Mouse (Mus musculus) cerebellum, adult (tissue): ENCODE data around the gene Cfap97d2.

ENCODE experiments used
- ATAC-seq: cut with Nextera tagmentation; 2 replicates; pipeline ENCODE4 v1.9.2; 2017; ENCODE audit warnings: mild to moderate bottlenecking, moderate library complexity, mixed read lengths; ENCODE audit not compliant: insufficient number of reproducible peaks, low FRiP score, low TSS enrichment

Cfap97d2 gene

DNA sequence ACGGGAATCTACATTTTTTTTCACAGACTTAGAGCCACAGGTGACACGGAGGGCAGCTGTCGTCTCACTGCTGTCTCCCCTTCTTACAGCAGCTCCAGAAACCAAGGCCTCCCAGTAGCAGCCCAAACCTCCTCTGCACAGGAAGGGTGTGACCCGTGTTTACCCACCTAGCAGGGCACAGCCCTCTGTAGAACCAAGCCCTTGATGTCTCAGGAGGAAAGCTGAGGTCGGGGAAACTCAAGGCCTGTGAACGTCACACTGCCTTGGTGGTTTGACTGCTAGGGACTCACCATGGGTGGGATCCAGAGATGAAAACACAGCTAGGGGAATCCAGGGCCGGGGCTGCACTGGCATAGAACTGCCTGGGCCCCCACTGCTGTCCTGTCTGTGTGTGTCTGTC, 19.3 kb upstream of the Cfap97d2 start:
- ATAC-seq = no peak

DNA sequence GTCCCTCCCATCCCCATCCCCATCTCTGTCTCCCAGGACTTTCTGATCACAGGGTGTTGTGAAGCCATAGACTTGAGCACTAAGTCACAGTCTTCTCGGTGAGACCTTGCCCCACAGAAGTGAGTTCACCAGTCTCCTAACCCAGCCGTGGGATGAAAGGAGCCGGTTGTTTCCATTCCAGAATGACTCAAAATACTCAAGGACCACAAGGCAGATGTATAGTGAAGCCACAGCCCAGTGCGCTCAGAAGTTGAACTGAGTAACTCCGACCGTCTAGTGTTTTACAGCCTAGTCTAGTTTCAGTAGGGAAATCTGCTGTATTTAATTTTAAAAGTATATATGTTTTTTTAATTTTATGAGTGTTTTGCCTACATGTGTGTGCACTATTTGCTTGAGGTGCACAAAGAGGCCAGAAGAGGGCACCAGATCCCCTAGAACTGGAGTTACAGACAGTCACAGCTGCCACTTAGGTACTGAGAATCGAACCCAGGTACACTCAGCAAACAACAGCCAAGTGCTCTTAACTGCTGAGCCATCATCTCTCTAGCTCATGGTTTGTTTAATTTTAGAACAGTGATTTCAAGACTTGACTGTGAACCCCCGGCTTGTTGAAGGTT, 18.5 kb upstream of the Cfap97d2 start:
- no peak for ATAC-seq

DNA sequence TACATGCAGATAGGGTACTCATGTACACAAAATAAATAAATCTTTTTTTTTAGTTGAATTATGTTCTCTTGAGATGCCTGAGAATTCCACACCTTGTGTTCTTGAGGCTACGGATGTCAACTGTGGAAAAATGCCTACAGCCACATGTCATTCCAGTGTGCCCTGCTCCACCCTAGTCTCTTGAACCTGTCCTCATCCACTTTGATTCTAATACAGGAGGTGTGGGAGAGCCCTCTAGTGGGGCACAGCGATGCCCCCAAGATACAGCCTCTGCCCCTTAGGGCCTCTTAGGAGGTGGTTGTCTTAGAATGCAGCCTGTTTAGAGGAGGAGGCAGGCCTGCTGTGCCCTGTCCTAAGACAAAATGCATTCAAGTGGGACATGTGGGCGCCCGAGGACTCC, 17.7 kb upstream of the Cfap97d2 start:
- ATAC-seq = no peak

DNA sequence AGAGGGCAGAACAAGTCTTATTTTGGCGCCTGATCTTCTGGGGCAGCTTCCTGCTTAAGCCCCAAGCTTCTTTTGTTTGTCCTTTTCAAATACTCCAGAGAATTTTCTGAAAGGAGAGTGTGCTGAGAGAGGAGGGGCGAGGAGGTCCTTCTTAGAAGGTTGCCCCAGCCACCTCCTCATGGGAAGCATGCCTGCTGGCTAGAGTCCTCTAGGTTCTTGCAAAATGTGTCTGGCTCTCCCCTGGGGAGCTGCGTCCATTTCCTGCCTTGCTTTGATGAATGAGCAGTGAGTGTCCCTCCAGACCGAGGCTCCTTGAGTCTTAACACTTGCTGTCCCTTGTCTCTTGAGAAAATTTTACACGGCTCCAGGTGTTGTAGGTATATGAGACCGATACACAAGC, 17.2 kb upstream of the Cfap97d2 start:
- no peak for ATAC-seq

DNA sequence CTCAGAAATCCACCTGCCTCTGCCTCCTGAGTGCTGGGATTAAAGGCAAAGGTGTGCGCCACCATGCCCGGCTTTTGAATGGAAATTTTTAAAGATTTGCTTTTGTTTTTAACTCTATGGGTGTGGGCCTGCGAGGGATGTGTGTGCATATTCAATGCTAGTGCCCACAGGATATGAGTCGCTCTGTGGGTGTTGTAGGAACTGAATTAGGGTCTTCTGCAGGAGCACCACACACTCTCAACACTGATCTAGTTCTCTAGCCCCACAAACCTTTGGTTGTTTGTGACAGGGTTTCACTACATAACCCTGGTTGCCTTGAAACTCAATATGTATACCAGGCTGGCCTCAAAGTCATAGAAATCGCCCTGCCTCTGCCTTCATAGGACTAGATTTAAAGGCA, 16.4 kb upstream of the Cfap97d2 start:
- ATAC-seq = no peak

DNA sequence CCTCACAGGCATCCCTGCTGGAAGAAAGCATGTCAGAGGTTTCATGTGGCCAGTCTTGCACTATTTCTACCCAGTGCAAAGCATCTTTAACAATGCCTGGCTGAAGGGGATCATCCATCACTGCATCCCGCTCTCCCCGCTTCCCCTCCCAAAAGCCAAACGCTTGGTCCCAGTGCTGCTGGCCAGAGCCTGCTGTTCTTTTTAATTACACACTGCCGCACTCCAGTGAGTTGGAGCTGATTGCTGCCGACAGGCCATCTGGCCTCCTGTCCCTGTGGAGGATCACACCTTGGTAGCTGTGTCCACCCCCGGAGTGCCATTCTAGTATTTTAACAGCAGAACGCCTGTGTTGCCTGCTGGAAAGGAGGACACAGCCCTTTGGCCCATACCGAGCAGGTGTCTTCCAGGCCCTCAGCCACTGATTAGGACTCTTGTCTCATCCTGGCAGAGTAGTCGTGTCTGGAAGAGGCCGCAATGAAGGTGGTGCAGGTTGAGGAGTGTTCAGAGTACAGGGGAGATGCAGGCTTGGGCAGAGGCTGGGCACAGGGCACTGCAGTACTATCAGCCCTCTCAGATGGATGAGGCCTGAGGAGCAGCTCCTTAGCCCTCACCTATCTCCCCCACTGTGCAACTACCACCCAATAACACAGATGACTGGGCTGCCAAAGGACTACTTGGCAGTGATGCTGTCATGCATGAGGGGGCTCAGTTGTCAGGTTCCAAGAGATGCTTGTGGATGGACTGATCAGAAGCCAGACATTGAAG, 13.2 kb upstream of the Cfap97d2 start:
- peak; percentile 95 for ATAC-seq

DNA sequence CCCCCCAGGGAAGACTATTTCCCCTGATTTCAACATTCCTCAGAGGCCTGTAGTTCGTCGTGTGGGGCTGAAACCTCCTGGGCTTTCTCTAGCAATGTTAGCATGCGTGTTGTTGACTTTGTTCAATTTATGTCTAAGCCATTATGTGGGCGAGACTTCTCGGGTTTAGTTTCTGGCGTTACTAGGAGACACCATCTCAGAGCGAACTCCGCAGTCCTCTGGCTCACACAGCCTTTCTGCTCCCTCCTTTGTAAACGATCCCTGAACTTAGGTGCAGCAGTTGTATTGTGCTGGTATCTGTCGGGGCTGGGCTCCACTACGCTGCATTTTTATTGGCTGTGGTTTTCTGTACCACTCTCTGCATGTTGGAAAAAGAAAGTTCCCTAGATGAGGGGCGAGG, 11.0 kb upstream of the Cfap97d2 start:
- no peak for ATAC-seq

DNA sequence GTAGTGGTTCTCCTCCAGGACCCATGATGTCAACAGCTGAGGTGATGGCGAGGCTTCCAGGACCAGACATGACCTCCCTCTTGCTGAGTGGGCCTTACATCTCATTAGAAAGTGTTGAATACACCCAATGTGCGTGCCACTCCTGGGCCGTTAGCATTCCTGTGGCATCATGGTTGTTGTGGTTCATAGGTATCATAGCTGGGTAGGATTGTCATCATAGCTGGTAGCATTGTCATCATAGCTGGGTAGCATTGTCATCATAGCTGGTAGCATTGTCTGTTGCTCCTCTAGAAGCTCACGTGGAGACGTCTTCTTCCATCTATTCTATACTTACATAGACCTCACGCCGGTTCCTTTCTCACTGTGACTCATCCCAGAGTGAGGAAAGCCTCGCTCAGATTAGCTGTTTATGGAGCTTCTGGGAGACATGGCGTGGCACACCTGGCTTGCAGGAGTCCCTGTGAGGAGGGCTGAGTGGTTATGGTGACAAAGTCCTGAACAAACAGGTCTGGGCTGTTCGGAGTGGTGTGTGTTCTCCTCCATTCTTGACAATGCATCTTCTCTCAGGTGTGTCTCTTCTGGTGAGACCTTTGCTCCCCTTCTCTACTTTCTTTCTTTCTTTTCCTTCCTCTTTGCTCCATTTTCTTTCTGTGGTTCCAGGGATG, 10.4 kb upstream of the Cfap97d2 start:
- no peak for ATAC-seq

DNA sequence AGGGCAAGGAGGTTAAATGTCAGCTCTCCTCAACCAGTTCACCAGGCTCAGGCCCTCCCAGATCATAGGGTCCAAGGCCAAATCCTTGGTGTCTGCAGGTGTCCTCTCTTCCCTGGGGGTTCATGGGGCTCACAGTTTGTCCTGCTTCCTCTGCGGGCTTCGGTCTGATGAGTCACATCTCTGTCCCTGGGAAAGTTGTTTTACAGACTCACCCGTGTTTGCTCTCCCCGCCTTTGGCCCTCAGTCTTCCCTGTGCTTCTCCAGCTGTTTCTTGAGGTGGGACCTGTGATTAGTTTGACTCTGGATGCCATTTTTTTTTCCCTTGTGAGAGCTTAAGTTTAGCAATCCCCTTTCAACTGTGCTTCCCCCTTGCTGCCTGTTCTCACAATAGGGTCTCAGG, 9.5 kb upstream of the Cfap97d2 start:
- no peak for ATAC-seq

DNA sequence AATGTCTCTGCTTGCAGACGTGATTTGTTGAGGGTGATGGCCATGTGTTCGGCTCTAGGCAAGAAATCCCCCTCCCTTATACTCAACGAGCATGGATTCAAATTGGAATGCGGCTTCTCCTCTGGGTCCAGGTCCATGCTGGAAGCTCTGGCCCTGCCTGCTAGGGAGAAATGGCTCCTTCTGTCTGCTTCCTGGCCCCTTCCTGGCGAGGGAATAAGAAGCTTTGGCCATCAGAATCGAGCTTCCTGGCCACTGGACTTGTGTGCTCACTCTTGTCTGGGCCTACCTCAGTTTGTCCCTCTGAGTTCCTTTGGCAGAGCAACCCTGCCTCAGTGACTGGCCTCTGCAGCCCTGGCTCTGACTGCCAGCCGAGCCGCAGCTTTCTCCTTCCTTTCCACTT, 8.5 kb upstream of the Cfap97d2 start:
- ATAC-seq = no peak

DNA sequence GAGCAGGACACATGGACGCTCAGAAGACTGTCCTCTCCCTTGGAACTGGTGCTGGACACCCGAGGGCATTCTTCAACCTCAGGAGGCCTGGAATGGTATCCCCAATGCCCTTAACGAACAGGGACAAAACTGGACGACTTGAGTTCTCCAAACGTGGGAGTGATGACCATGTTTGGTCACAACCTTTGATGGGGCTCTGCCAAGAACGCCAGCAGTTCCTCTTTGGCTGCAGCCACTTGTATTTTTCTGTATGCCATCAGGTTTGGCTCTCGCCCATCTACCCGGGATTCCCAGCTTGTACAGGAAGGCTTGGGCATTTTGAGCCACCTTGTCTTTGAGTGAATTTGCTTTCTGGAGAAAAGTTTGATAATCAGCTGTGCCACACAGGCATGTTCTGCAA, 8.0 kb upstream of the Cfap97d2 start:
- peak; percentile 17; the same call in 1 of the 2 replicates for ATAC-seq

DNA sequence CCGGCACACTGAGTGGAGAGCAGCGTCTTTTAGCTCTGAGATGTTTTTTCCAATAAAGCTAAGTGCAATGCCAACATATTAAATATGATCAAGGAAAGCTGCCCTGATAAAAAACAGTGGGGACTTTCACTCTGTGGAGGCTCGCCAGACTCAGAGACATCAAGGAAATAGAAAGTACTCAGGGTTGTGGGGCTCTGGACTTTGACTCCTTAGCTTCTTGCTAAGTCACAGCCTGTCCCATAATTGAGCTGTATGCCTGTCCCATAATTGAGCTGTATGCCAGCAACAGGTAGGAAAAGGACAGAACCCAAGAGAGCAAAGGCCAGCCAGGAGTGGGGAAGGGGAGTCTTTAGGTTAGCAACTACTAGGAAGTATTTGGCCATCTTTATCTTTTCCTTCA, 7.4 kb upstream of the Cfap97d2 start:
- no peak for ATAC-seq

DNA sequence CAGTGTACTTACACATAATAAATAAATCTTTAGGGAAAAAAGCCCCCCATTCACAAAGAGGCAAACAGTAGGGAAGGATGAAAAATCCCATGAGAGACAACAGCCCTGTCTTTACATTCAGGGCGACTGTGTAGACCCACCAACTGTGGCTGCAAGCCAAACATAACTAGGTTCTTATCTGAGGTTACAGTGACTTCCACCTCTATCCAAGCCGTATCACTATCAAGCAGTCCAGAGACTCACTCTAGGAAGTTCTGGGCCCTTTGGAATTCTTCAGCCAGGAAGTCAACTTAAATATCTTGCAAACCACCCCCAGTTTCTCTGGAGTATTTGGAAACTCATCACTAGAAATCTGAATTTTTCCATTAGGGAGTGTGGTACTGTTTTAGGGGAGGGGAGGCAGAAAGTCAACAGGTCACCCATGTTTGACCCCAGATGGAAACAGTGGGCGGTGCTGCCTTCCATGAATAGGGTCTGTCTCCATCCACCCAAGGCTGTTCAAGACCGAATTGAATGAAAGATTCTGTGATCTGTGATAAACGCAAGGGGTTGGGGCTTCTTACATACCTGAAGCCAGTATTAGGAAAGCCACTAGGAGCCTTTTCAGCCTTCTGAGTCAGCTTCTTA, 6.3 kb upstream of the Cfap97d2 start:
- no peak for ATAC-seq

DNA sequence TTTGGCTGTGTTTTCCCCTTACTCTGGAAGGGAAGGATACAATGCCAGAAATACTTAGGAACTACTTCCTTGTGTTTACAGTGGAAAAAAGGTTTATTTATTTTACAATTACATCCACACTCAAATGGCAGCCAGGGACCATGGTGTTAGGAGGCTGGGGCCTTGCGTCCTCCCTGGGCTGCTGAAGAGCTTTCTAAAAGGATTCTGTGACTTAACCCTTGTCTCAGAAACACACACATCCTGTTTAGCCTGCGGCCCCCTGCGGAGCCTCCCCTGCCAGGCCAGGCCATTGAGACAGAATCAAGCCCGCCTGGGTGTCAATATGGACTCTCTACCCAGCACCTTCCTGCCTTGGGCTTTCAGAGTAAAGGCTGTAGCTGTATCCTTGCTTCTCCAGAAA, 2.9 kb upstream of the Cfap97d2 start:
- ATAC-seq = no peak

DNA sequence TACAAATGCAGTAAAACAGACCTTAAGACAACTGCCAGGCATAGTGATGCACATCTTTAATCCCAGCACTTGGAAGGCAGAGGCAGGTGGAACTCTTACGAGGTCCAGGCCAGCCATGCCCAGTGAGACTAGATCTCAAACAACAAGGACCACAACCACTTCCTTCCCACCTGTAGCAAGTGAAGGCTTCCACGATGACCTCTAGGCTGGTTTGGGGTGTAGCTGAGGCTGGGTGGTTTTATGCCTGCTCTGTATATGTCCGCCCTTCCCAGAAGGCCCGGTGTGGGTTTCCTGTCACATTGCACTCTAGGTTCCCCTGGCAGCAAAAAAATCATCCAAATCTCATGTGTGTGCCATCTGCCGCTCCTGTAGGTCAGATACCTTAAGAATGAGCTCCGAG, 1.9 kb upstream of the Cfap97d2 start:
- no peak for ATAC-seq

DNA sequence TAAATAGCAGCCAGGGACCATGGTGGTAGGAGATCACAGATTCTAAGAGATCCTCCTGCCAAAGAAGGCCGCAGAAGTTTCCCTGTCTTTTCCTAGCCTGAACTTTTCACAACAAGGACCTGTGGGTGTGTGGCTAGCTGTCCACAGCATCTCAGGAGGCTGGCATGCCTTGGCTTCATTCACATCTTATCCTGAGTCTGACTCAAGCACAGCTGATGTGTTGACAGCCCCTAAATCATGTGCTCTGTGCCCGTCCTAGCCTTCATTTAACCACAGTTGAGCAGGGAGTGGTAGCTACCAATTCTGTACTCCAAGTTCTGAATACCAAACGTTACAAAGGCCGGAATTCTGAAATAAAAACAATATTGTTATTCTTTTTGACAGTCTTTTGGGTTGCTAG, 1.4 kb upstream of the Cfap97d2 start:
- no peak for ATAC-seq

DNA sequence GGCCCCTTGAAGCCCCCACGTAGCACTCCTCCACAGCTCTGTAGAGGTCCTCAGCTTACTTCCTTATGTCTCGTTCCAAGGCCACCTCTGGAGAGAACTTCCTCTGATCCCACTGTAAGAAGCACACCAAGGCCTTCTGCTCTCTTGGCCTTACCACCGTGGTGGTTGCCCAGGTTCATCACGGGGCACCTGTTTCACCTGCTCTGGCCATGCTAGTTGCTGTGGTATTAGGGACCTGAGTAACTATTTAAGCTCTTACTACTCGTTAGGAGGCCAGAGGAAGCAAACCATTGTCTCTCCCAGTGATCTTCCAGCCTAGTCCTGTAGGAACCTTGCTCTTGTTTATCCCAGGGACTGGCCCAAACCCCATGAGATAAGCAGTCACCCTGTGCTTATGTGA, 1.2 kb downstream of the Cfap97d2 start:
- ATAC-seq = no peak

DNA sequence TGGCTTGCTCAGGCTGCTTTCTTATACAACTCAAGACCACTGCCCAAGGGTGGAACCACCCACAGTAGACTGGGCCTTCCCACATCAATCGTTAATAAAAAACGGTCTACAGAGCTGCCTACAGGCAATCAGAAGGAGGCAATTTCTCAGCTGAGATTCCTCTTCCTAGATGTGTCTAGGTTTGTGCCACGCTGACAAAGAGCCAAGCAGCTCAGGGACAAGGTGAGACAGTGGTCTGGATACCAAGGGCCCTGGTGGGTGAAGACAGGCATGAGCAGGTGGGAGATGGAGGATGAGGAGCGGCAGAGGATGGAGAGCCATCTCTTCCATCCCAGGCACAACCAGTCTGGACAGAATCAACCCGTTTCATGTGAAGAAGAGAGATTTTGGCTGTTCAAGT, 2.8 kb downstream of the Cfap97d2 start:
- no peak for ATAC-seq

DNA sequence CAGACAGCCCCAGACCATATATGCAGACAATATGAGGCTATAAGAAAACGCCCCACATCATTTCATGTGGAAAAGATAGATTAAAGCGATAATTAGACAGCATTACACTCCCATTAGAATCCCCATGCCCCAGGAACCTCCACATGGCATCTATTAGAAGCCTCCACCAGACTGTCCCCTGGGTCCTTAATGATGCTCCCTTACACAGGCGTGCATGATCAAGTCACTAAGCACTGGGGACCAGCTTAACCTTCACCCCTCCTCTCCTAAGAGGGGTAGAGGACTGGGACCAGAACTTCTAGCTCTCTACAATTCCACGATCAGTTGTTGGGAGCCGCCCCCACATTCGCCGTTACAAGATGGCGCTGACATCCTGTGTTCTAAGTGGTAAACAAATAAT, 13.3 kb downstream of the Cfap97d2 start:
- no peak for ATAC-seq

DNA sequence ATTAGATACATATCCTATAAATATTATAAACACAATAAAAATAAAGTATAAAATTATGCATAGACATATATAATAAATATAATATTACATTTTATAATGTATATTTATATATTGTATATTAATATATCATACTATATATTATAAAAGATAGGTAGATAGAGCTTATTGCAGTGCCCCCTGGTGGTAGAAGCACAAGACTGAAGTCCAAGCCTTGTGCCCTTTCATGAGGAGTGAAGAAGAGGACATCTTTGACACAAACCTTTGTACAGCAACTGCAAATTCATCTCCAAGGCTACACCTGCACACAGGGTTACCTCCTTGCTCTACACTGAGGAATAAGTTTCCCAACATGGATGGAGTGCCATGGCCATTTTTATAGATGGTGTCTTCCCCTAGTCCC, 20.0 kb downstream of the Cfap97d2 start:
- no peak for ATAC-seq

DNA sequence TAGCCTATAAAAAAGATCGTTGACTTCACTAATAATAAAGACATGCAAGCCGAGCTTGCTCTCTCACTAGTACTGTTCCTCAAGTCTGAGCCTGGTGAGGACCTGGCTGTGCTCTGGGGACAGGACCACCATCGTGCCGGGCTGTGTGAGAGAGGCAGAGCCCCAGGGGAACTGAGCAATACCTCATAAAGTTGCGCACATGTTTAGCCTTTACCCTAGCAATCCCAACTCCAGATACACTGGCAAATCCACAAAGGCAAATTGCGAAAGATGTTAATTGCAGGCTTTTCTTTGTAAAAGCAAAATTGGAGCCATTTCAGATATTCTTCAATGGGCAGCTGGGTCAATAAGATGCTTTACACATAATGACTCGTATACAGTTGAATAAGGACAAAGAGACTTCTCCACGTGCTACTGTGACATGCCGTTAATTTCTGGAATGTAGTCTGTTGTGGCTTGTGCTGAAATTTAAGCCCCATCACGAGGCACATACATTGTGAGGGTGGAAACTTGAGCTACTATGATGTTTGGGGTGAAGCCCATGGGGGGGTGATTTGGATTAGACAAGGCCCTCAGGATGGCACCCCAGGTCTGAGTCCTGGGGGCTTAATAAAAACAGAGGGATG, 21.9 kb downstream of the Cfap97d2 start:
- no peak for ATAC-seq
